Mouse (Mus musculus) forebrain, embryonic 12.5 days (tissue): ENCODE results near the gene Slc27a1. TPM values are rescaled to one million over a fixed set of nuclear protein-coding genes. Genes with fewer than 3 reads are reported as not detected.

Experiments
- ATAC-seq: fragments of 200-750 bp; cut with Nextera tagmentation; 2 replicates; pipeline ENCODE4 v1.8.0; 2017; ENCODE audit warnings: moderate TSS enrichment; ENCODE audit not compliant: low FRiP score
- H3K27ac ChIP-seq: fragments of 300-500 bp; sonication (generic); 2 replicates; pipeline ENCODE4 v1.5.1; 2016; ENCODE audit warnings: mild to moderate bottlenecking
- H3K27me3 ChIP-seq: fragments of 300-500 bp; sonication (generic); 2 replicates; pipeline ENCODE4 v1.6.1; 2016; ENCODE audit warnings: mild to moderate bottlenecking
- H3K36me3 ChIP-seq: fragments of 300-500 bp; sonication (generic); replicated peaks from 2 replicates; pipeline ENCODE4 v1.6.1; 2016; ENCODE audit warnings: mild to moderate bottlenecking
- H3K4me1 ChIP-seq: fragments of 300-500 bp; sonication (generic); 2 replicates; pipeline ENCODE4 v1.6.1; 2016
- H3K4me2 ChIP-seq: fragments of 300-500 bp; sonication (generic); 2 replicates; pipeline ENCODE4 v1.6.1; 2016; ENCODE audit warnings: mild to moderate bottlenecking, moderate library complexity
- H3K4me3 ChIP-seq: fragments of 300-500 bp; sonication (generic); replicated peaks from 2 replicates; pipeline ENCODE4 v1.5.1; 2016; ENCODE audit warnings: mild to moderate bottlenecking
- H3K9ac ChIP-seq: fragments of 300-500 bp; sonication (generic); 2 replicates; pipeline ENCODE4 v1.6.1; 2016; ENCODE audit warnings: mild to moderate bottlenecking
- H3K9me3 ChIP-seq: fragments of 300-500 bp; sonication (generic); 2 replicates; pipeline ENCODE4 v1.6.1; 2016
- WGBS: fragments of 180-500 bp; shearing (Covaris S2); methylation state at CpG from one replicate; pipeline ENCODE4 v1.1.7; 2016; 5-methylcytosine and 5-hydroxymethylcytosine counted together
- polyA plus RNA-seq: library from polyadenylated mRNA; unstranded; fragments of >200 nt; fragmentation: Nextera tagmentation; extraction: Ambion mirVana; gene quantifications from 2 replicates; pipeline ENCODE4 v1.2.1, GENCODE M21; 2016

Slc27a1 gene
- polyA plus RNA-seq, 1 experiment from 2014 or later, result 44.6 TPM

GRCm38 (mm10) chr8:71572847-71573633, 4.4 kb downstream of the Slc27a1 start:
- Histone ChIP-seq H3K4me1 (peaks cover 39% of the 10 kb centered on the region), H3K27me3 (peaks cover 14% of the 10 kb centered on the region), H3K4me3 (no peak overlapping the region), H3K36me3 (no peaks in the 10 kb centered on the region), H3K9ac (0 out of 2 replicates have a peak overlapping the region, but pooled peaks have one; percentile 13), H3K4me2 (peak overlapping the region; percentile 88), H3K27ac (peak overlapping the region; percentile 81), H3K9me3 (no peaks in the 10 kb centered on the region)
- ATAC-seq, result no peak; the same call in 1 of the 2 replicates
- WGBS, result 66% methylated on average over 9 of the region's 9 CpGs

GRCm38 (mm10) chr8:71574426-71574825, 5.7 kb downstream of the Slc27a1 start:
- Histone ChIP-seq H3K4me2 (no peak overlapping the region), H3K27me3 (no peaks in the 10 kb centered on the region), H3K4me3 (no peak overlapping the region), H3K9ac (no peak overlapping the region), H3K27ac (no peak overlapping the region), H3K9me3 (no peaks in the 10 kb centered on the region), H3K36me3 (no peaks in the 10 kb centered on the region), H3K4me1 (peaks cover 28% of the 10 kb centered on the region)
- no peak for ATAC-seq
- WGBS, result 80% methylated on average over 7 of the region's 7 CpGs

- Histone ChIP-seq H3K4me1 (peaks cover 30% of the 10 kb centered on the region), H3K9me3 (no peaks in the 10 kb centered on the region), H3K9ac (no peak overlapping the region), H3K36me3 (no peaks in the 10 kb centered on the region), H3K27ac (no peak overlapping the region), H3K4me2 (no peak overlapping the region), H3K27me3 (no peaks in the 10 kb centered on the region), H3K4me3 (no peak overlapping the region)
- ATAC-seq, result no peak
- 75% methylated on average over 1 of the region's 1 CpGs for WGBS
Observed at GRCm38 (mm10) chr8:71575020-71575419, 6.3 kb downstream of the Slc27a1 start.

- Histone ChIP-seq H3K27me3 (0 out of 2 replicates have a peak, but pooled peaks cover 3% of the 10 kb centered on the region), H3K4me3 (no peak overlapping the region), H3K9me3 (no peaks in the 10 kb centered on the region), H3K4me2 (no peak overlapping the region), H3K36me3 (peaks cover 15% of the 10 kb centered on the region), H3K4me1 (peaks cover 15% of the 10 kb centered on the region), H3K27ac (no peak overlapping the region), H3K9ac (no peak overlapping the region)
- WGBS, result 79% methylated on average over 4 of the region's 4 CpGs
- no peak for ATAC-seq
Observed at GRCm38 (mm10) chr8:71577856-71578387, 9.2 kb downstream of the Slc27a1 start.

GRCm38 (mm10) chr8:71579009-71579408, 10.3 kb downstream of the Slc27a1 start:
- peaks cover 15% of the 10 kb centered on the region for H3K36me3 ChIP-seq

GRCm38 (mm10) chr8:71579476-71579875, 10.8 kb downstream of the Slc27a1 start:
- no peak overlapping the region for H3K4me2 ChIP-seq
- H3K36me3 ChIP-seq, result peaks cover 20% of the 10 kb centered on the region
- no peak overlapping the region for H3K9ac ChIP-seq
- 86% methylated on average over 14 of the region's 14 CpGs for WGBS
- no peak overlapping the region for H3K27ac ChIP-seq
- H3K9me3 ChIP-seq, result no peaks in the 10 kb centered on the region
- ATAC-seq, result no peak
- 0 out of 2 replicates have a peak, but pooled peaks cover 3% of the 10 kb centered on the region for H3K27me3 ChIP-seq
- peaks cover 10% of the 10 kb centered on the region for H3K4me1 ChIP-seq
- H3K4me3 ChIP-seq, result no peak overlapping the region

More at GRCm38 (mm10) chr8:71579009-71579408, 10.3 kb downstream of the Slc27a1 start:
- H3K4me3 ChIP-seq, result no peak overlapping the region
- H3K27me3 ChIP-seq, result 0 out of 2 replicates have a peak, but pooled peaks cover 3% of the 10 kb centered on the region
- peaks cover 10% of the 10 kb centered on the region for H3K4me1 ChIP-seq
- no peak overlapping the region for H3K4me2 ChIP-seq
- no peak for ATAC-seq
- no peak overlapping the region for H3K27ac ChIP-seq
- H3K9me3 ChIP-seq, result no peaks in the 10 kb centered on the region
- 86% methylated on average over 1 of the region's 1 CpGs for WGBS
- H3K9ac ChIP-seq, result no peak overlapping the region

GRCm38 (mm10) chr8:71580201-71580600, 11.5 kb downstream of the Slc27a1 start:
- Histone ChIP-seq H3K9ac (no peak overlapping the region), H3K4me1 (peaks cover 10% of the 10 kb centered on the region), H3K4me2 (no peak overlapping the region), H3K27me3 (0 out of 2 replicates have a peak, but pooled peaks cover 3% of the 10 kb centered on the region), H3K36me3 (peaks cover 27% of the 10 kb centered on the region), H3K9me3 (no peaks in the 10 kb centered on the region), H3K4me3 (no peak overlapping the region), H3K27ac (0 out of 2 replicates have a peak overlapping the region, but pooled peaks have one; percentile 31)
- WGBS, result 21% methylated on average over 9 of the region's 9 CpGs
- ATAC-seq, result no peak

- WGBS, result 84% methylated on average over 2 of the region's 2 CpGs
- ATAC-seq, result no peak
Observed at GRCm38 (mm10) chr8:71586891-71587290, 18.2 kb downstream of the Slc27a1 start.

GRCm38 (mm10) chr8:71588762-71589161, 20.1 kb downstream of the Slc27a1 start:
- H3K27ac ChIP-seq, result no peak overlapping the region
- H3K27me3 ChIP-seq, result 0 out of 2 replicates have a peak, but pooled peaks cover 6% of the 10 kb centered on the region
- H3K9ac ChIP-seq, result no peak overlapping the region
- no peak overlapping the region for H3K4me2 ChIP-seq
- peaks cover 33% of the 10 kb centered on the region for H3K36me3 ChIP-seq
- H3K9me3 ChIP-seq, result no peaks in the 10 kb centered on the region
- H3K4me1 ChIP-seq, result peaks cover 20% of the 10 kb centered on the region
- 75% methylated on average over 3 of the region's 3 CpGs for WGBS
- ATAC-seq, result no peak
- H3K4me3 ChIP-seq, result no peak overlapping the region

More at GRCm38 (mm10) chr8:71586891-71587290, 18.2 kb downstream of the Slc27a1 start:
- Histone ChIP-seq H3K4me3 (no peak overlapping the region), H3K27me3 (0 out of 2 replicates have a peak, but pooled peaks cover 6% of the 10 kb centered on the region), H3K4me1 (peaks cover 9% of the 10 kb centered on the region), H3K4me2 (no peak overlapping the region), H3K36me3 (peaks cover 33% of the 10 kb centered on the region), H3K27ac (no peak overlapping the region), H3K9me3 (no peaks in the 10 kb centered on the region), H3K9ac (no peak overlapping the region)

- WGBS, result 35% methylated on average over 5 of the region's 5 CpGs
- Histone ChIP-seq H3K4me3 (peak overlapping the region; percentile 90), H3K9ac (peak overlapping the region; percentile 93), H3K27me3 (0 out of 2 replicates have a peak, but pooled peaks cover 6% of the 10 kb centered on the region), H3K9me3 (no peaks in the 10 kb centered on the region), H3K36me3 (peaks cover 12% of the 10 kb centered on the region), H3K4me2 (peak overlapping the region; percentile 93), H3K4me1 (peaks cover 24% of the 10 kb centered on the region), H3K27ac (no peak overlapping the region)
- ATAC-seq, result no peak
Observed at GRCm38 (mm10) chr8:71591017-71591416, 22.3 kb downstream of the Slc27a1 start.

GRCm38 (mm10) chr8:71591471-71592373, 23.0 kb downstream of the Slc27a1 start, which contains the start of gene Pgls:
TSS of gene Pgls (plus strand) at chr8:71592176.
- Histone ChIP-seq H3K9ac (peak within 1 kb of the TSS; percentile 93), H3K4me1 (peaks cover 28% of the 10 kb centered on the region), H3K27me3 (0 out of 2 replicates have a peak, but pooled peaks cover 6% of the 10 kb centered on the region), H3K9me3 (no peaks in the 10 kb centered on the region), H3K27ac (peak within 1 kb of the TSS; percentile 98), H3K4me3 (peak within 1 kb of the TSS; percentile 90), H3K36me3 (peaks cover 8% of the 10 kb centered on the region; the same call in 1 of the 2 replicates), H3K4me2 (peak within 1 kb of the TSS; percentile 93)
- under 1% methylated on average over 71 of the region's 71 CpGs for WGBS
- ATAC-seq, result peak; percentile 89
